Mouse (Mus musculus) layer of hippocampus, postnatal 10 days (tissue): Measurements from ENCODE around the gene Dido1. TPM values are rescaled to one million over a fixed set of nuclear protein-coding genes. Genes with fewer than 3 reads are reported as not detected.

Experiments used
- DNase-seq, 2 experiments: peaks; one replicate each; pipeline ENCODE4 v3.0.0; 2021; ENCODE audit warnings: low spot score in 2 of 2
- total RNA-seq, 2 experiments: library from RNA; stranded (reverse); gene quantifications; 2 replicates each; pipeline ENCODE4 v1.2.3; 2021

Gene Dido1
- total RNA-seq, 2 experiments from 2014 or later = 58.4 to 61.8 TPM

DNA sequence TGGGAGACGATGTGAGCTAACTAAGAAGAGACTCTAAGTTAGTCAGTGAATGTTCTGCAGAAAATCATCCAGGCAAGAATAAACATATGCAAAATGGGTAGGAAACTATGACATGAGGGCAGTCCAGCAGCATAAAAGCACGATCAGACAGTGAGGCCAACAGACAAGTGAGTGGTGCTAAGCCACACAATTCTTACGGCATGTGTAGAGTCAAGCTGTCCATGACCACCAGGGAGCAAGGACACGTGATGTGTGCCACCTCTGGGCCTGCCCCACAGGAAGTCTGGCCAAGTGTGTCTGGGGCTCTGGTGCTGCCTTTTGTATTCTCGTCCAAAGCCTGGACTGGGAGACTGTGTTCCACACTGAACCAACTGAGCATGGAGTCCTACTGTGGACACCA is 20.0 kb downstream of the Dido1 start:
- DNase-seq = peak in 1 of 2 experiments; percentile 23

- no peak for DNase-seq
Observed at GRCm38 (mm10) chr2:180684031-180684430, 25.8 kb downstream of the Dido1 start.

- no peak for DNase-seq
Observed at GRCm38 (mm10) chr2:180683524-180683923, 26.3 kb downstream of the Dido1 start.

- no peak for DNase-seq
Observed at GRCm38 (mm10) chr2:180681225-180681624, 28.6 kb downstream of the Dido1 start.

- peak; percentile 77 to 81 for DNase-seq
Observed at GRCm38 (mm10) chr2:180678609-180679140, 31.1 kb downstream of the Dido1 start.

- DNase-seq = no peak
Observed at GRCm38 (mm10) chr2:180676706-180677105, 33.1 kb downstream of the Dido1 start.

GRCm38 (mm10) chr2:180662008-180662407 is 47.8 kb downstream of the Dido1 start:
- no peak for DNase-seq

GRCm38 (mm10) chr2:180660521-180660920 is 49.3 kb downstream of the Dido1 start:
- no peak for DNase-seq

- no peak for DNase-seq
Observed at GRCm38 (mm10) chr2:180659353-180660150, 50.2 kb downstream of the Dido1 start.

GRCm38 (mm10) chr2:180658381-180658780 is 51.4 kb downstream of the Dido1 start:
- DNase-seq = no peak

GRCm38 (mm10) chr2:180657394-180658013 is 52.3 kb downstream of the Dido1 start:
- DNase-seq = peak; percentile 77 to 78

GRCm38 (mm10) chr2:180655150-180655549 is 54.6 kb downstream of the Dido1 start:
- no peak for DNase-seq

DNA sequence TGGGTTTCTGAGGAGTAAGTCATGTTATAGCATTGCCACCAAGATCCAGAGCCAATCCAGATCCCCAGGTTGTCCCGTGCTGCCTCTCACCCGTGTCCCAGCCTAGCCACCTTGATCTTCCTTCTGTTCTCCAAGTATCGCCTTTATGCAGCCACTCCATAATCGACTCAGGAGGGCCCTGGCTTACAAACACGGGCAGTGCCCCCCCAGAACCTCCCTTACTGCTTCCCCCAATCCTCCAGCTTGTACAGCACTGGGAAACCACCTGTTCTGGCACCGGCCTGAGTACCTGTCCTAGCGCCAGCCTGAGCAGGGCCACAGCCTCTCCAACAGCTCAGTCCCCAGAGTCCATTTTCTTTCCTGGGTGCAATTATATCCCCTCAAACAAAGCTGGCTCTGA is 55.1 kb downstream of the Dido1 start:
- no peak for DNase-seq

GRCm38 (mm10) chr2:180646841-180647240 is 63.0 kb downstream of the Dido1 start:
- DNase-seq = no peak

DNA sequence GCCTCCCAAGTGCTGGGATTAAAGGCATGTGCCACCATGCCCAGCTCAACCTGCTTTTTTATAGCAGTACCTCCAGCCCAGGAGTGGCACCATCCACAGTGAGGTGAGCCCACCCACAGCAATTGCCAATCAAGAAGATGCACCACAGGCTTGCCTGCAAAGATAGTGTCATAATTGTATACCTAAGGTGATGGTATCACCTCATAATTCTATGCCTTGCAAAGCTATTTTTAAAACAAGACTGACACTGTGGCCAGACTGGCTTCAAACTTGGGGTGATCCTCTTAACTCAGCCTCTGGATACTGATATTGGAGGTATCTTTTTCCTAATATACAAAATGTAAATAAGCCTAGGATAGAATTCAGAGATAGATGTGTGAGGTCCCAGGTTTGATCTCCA is 66.2 kb downstream of the Dido1 start:
- DNase-seq = no peak

DNA sequence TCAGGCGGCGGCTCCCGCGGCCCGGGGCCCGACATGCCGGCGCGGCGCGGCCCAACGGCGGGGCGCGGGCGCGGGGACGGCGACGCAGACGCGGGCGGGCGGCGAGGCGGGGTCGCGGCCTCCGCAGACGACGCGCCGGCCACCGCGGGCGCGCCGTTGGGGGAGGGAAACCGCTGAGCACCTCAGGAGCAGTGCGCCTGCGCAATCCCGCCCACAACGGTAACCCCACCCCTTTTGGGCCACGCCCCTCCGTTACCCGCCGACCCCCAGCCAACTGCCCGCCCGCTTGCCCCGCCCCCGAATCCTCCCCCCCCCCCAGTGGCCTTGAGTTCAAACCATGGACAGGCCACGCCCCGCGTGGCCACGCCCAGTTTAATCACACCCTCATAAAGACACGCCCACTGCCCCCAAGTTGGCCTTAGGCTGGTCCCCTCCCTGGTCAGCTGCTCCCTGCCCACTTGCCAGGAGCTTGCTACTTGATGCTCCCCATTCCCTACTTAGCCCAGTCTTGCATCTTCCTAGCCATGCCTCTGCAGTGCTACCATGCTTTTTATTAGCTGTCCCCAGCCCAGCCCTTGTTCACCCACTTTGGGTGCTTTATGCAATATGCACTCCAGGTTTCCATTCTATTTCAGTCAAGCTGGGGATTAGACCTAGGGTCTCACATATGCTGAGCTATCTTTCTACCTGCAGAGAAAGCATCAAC is 67.1 kb downstream of the Dido1 start, which contains the start of gene Tcfl5:
TSS of gene Tcfl5 (minus strand) at position 154 of the 706 bp plus-strand sequence.
- no peak for DNase-seq

GRCm38 (mm10) chr2:180641576-180642554 is 67.9 kb downstream of the Dido1 start:
- no peak for DNase-seq

DNA sequence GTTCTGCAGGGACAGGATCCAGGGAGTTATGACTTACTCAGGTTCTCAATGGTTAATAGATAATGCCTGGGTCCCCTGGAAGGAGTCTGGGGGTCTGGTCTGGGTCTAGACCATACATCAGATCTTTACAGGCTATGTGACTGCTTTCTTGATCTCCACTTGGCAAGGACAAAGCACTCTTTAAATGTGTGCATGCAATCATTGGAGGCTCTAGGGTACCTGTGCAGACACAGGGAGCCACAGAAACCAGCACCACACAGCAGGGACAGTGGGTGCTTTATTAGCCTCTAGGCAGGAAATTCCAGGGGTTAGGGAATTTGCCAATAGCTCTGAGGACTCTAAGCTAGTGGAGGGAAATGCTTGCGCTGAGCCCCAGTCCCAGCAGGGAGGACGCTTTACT is 97.9 kb downstream of the Dido1 start:
- DNase-seq = no peak

- DNase-seq = no peak
Observed at GRCm38 (mm10) chr2:180610283-180610682, 99.5 kb downstream of the Dido1 start.
